Mouse (Mus musculus): Measurements from ENCODE around the gene Tmem108. TPM values are rescaled to one million over a fixed set of nuclear protein-coding genes. Genes with fewer than 3 reads are reported as not detected.

Tmem108 gene
- polyA plus RNA-seq, 1 experiment from 2014 or later: 23.1 TPM

GRCm38 (mm10) chr9:103549178-103549577 is 212.5 kb downstream of the Tmem108 start:
- no peaks in the 10 kb centered on the region for H3K4me1 ChIP-seq (ENCODE audit: control insufficient read depth, insufficient read depth, low read length)
- no peaks in the 10 kb centered on the region for H3K36me3 ChIP-seq (ENCODE audit: control insufficient read depth, insufficient read depth, low read length)
- no peak overlapping the region for H3K4me3 ChIP-seq (ENCODE audit: low read depth, low read length)
- WGBS: 62% methylated on average over 3 of the region's 3 CpGs
- no peak overlapping the region for H3K9ac ChIP-seq (replicated peaks; ENCODE audit: low read depth, low read length)
- no peaks in the 10 kb centered on the region for H3K27me3 ChIP-seq (ENCODE audit: control insufficient read depth, insufficient read depth, low read length)
- ATAC-seq (ENCODE audit: insufficient number of reproducible peaks, insufficient read depth, low FRiP score, low read depth): no peak
- H3K27ac ChIP-seq (ENCODE audit: low read length): no peak overlapping the region
- no peaks in the 10 kb centered on the region for H3K9me3 ChIP-seq (ENCODE audit: control insufficient read depth, low read depth, low read length)
- H3K4me2 ChIP-seq (replicated peaks; ENCODE audit: low read depth, low read length): no peak overlapping the region

DNA sequence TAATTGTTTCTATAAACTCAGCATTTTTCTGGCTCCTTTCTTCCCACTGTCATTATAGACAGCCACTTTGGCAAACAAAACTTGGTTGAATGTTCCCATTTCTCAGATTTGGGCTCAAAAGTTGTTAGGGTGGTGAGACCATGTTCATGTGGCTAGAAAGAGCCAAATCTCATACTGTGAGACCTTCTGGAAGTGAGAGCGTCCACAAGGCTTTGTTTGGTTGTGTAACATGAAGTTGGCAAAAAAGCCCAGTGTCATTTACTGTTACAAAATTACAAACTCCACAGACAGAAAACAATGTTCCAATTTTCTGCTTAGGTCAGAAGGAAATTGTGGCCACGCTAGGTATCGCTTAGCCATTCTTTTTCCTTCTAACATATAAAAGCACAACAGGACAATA is 213.0 kb downstream of the Tmem108 start:
- WGBS: 91% methylated on average over 3 of the region's 3 CpGs
- H3K4me3 ChIP-seq (ENCODE audit: low read depth, low read length): no peak overlapping the region
- no peak overlapping the region for H3K4me2 ChIP-seq (replicated peaks; ENCODE audit: low read depth, low read length)
- ATAC-seq (ENCODE audit: insufficient number of reproducible peaks, insufficient read depth, low FRiP score, low read depth): no peak
- no peaks in the 10 kb centered on the region for H3K27me3 ChIP-seq (ENCODE audit: control insufficient read depth, insufficient read depth, low read length)
- H3K9me3 ChIP-seq (ENCODE audit: control insufficient read depth, low read depth, low read length): no peaks in the 10 kb centered on the region
- H3K36me3 ChIP-seq (ENCODE audit: control insufficient read depth, insufficient read depth, low read length): no peaks in the 10 kb centered on the region
- H3K4me1 ChIP-seq (ENCODE audit: control insufficient read depth, insufficient read depth, low read length): no peaks in the 10 kb centered on the region
- no peak overlapping the region for H3K27ac ChIP-seq (ENCODE audit: low read length)
- no peak overlapping the region for H3K9ac ChIP-seq (replicated peaks; ENCODE audit: low read depth, low read length)

DNA sequence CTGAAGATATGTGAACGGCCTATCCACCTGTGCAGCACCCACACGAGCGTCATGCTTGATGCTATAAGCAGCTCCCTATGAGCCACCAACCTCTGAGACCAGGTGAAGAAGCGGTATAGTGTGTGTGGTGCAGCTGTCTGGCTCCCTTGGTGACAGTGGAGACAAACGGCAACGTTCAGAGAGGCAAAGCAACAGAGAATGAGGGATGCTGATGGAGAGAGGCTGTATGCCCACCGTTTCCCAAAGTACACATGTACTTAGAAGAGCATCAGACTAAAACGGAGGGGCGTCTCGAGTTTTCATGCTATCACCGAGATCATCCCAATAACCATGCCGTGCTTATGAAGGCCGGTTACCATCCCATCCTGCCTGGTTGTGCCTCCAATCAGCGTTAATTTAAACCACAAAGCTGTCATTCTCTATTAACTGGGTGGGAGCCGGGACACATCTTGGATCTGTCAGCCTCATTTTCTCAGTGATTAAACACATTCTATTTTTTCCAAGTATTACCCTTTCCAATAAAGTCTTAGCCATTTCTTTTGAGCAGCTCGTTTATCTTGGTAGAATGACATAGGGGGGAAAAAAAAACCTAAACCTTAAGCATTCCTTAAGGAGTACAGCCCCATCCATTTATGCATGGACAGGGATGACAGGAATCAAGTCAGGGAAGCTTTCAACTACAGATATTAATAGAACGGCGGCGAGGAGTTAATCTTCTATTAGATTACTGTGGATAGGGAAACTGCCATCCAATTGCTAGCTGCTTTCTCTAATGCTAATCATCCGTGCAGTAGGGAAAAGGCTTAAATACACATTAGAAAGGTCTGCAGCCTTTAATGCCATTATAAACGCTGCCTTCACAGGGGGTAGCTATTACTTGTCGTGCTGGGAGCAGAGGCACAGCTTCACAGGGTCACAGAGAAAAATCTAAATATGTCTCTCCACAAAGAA is 214.7 kb downstream of the Tmem108 start:
- no peaks in the 10 kb centered on the region for H3K27me3 ChIP-seq (ENCODE audit: control insufficient read depth, insufficient read depth, low read length)
- no peaks in the 10 kb centered on the region for H3K9me3 ChIP-seq (ENCODE audit: control insufficient read depth, low read depth, low read length)
- H3K4me3 ChIP-seq (ENCODE audit: low read depth, low read length): no peak overlapping the region
- H3K36me3 ChIP-seq (ENCODE audit: control insufficient read depth, insufficient read depth, low read length): no peaks in the 10 kb centered on the region
- H3K4me2 ChIP-seq (replicated peaks; ENCODE audit: low read depth, low read length): no peak overlapping the region
- no peak overlapping the region for H3K9ac ChIP-seq (replicated peaks; ENCODE audit: low read depth, low read length)
- no peaks in the 10 kb centered on the region for H3K4me1 ChIP-seq (ENCODE audit: control insufficient read depth, insufficient read depth, low read length)
- no peak overlapping the region for H3K27ac ChIP-seq (ENCODE audit: low read length)
- no peak for ATAC-seq (ENCODE audit: insufficient number of reproducible peaks, insufficient read depth, low FRiP score, low read depth)
- 68% methylated on average over 22 of the region's 22 CpGs for WGBS

DNA sequence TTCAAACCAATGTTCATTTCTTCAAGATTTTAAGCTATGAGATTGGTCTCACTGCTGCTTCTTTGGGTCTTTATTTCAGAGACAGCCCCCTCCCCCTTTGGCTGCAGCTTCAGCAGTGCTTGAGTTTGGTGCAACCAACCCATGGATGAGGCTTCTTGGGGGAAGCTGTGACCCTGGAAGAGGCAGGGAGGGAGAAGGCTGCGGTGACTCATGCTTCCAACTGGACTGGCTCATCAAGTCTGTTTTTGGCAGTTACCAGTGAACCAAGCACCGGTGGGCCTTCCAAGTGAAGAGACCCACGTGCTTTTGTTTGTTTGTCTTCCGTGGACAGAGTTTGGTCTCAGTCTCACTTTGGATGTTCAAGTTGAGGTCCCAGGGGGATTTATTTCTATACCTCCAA is 215.9 kb downstream of the Tmem108 start:
- Histone ChIP-seq H3K4me2 (replicated peaks; ENCODE audit: low read depth, low read length) (no peak overlapping the region), H3K27ac (ENCODE audit: low read length) (no peak overlapping the region), H3K36me3 (ENCODE audit: control insufficient read depth, insufficient read depth, low read length) (no peaks in the 10 kb centered on the region), H3K4me1 (ENCODE audit: control insufficient read depth, insufficient read depth, low read length) (no peaks in the 10 kb centered on the region), H3K27me3 (ENCODE audit: control insufficient read depth, insufficient read depth, low read length) (no peaks in the 10 kb centered on the region), H3K9me3 (ENCODE audit: control insufficient read depth, low read depth, low read length) (no peaks in the 10 kb centered on the region), H3K4me3 (ENCODE audit: low read depth, low read length) (no peak overlapping the region), H3K9ac (replicated peaks; ENCODE audit: low read depth, low read length) (no peak overlapping the region)
- 69% methylated on average over 4 of the region's 4 CpGs for WGBS
- no peak for ATAC-seq (ENCODE audit: insufficient number of reproducible peaks, insufficient read depth, low FRiP score, low read depth)

- no peaks in the 10 kb centered on the region for H3K36me3 ChIP-seq (ENCODE audit: control insufficient read depth, insufficient read depth, low read length)
- H3K27ac ChIP-seq (ENCODE audit: low read length): no peak overlapping the region
- no peaks in the 10 kb centered on the region for H3K27me3 ChIP-seq (ENCODE audit: control insufficient read depth, insufficient read depth, low read length)
- H3K9ac ChIP-seq (replicated peaks; ENCODE audit: low read depth, low read length): no peak overlapping the region
- no peaks in the 10 kb centered on the region for H3K4me1 ChIP-seq (ENCODE audit: control insufficient read depth, insufficient read depth, low read length)
- no peaks in the 10 kb centered on the region for H3K9me3 ChIP-seq (ENCODE audit: control insufficient read depth, low read depth, low read length)
- no peak for ATAC-seq (ENCODE audit: insufficient number of reproducible peaks, insufficient read depth, low FRiP score, low read depth)
- 40% methylated on average over 4 of the region's 4 CpGs for WGBS
- no peak overlapping the region for H3K4me3 ChIP-seq (ENCODE audit: low read depth, low read length)
- H3K4me2 ChIP-seq (replicated peaks; ENCODE audit: low read depth, low read length): no peak overlapping the region
These were observed 216.4 kb downstream of the Tmem108 start for GRCm38 (mm10) chr9:103545271-103545670.

DNA sequence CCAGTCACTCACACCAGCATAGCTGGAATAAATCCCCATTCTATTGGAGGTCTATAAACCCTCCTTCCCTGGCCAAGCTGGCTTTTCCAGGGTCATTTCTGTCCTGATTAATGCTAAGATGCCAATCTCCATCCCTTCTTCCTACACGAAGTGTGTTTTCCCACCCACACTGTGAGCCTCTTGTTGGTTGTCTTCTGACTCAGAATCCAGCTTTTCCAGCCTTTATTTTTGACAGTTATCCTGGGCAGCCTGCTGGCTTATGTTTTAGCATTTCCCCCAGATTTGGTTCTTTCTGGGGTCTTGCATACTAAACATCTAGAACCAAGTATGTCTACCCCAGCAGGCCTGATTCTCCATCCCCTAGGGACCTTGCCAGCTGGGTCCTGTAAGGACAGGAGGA is 217.0 kb downstream of the Tmem108 start:
- Histone ChIP-seq H3K4me2 (replicated peaks; ENCODE audit: low read depth, low read length) (no peak overlapping the region), H3K9me3 (ENCODE audit: control insufficient read depth, low read depth, low read length) (no peaks in the 10 kb centered on the region), H3K4me1 (ENCODE audit: control insufficient read depth, insufficient read depth, low read length) (no peaks in the 10 kb centered on the region), H3K9ac (replicated peaks; ENCODE audit: low read depth, low read length) (no peak overlapping the region), H3K27ac (ENCODE audit: low read length) (no peak overlapping the region), H3K27me3 (ENCODE audit: control insufficient read depth, insufficient read depth, low read length) (no peaks in the 10 kb centered on the region), H3K36me3 (ENCODE audit: control insufficient read depth, insufficient read depth, low read length) (no peaks in the 10 kb centered on the region), H3K4me3 (ENCODE audit: low read depth, low read length) (no peak overlapping the region)
- WGBS: 69% methylated on average over 1 of the region's 1 CpGs
- ATAC-seq (ENCODE audit: insufficient number of reproducible peaks, insufficient read depth, low FRiP score, low read depth): no peak

- H3K27ac ChIP-seq (ENCODE audit: low read length): no peak overlapping the region
- ATAC-seq (ENCODE audit: insufficient number of reproducible peaks, insufficient read depth, low FRiP score, low read depth): no peak
- no peaks in the 10 kb centered on the region for H3K36me3 ChIP-seq (ENCODE audit: control insufficient read depth, insufficient read depth, low read length)
- H3K4me2 ChIP-seq (replicated peaks; ENCODE audit: low read depth, low read length): no peak overlapping the region
- no peaks in the 10 kb centered on the region for H3K9me3 ChIP-seq (ENCODE audit: control insufficient read depth, low read depth, low read length)
- no peaks in the 10 kb centered on the region for H3K4me1 ChIP-seq (ENCODE audit: control insufficient read depth, insufficient read depth, low read length)
- H3K27me3 ChIP-seq (ENCODE audit: control insufficient read depth, insufficient read depth, low read length): no peaks in the 10 kb centered on the region
- whole genome bisulfite sequencing: 73% methylated on average over 8 of the region's 8 CpGs
- no peak overlapping the region for H3K4me3 ChIP-seq (ENCODE audit: low read depth, low read length)
- no peak overlapping the region for H3K9ac ChIP-seq (replicated peaks; ENCODE audit: low read depth, low read length)
These were observed 221.1 kb downstream of the Tmem108 start for GRCm38 (mm10) chr9:103540518-103540917.

- Histone ChIP-seq H3K27ac (ENCODE audit: low read length) (no peak overlapping the region), H3K4me1 (ENCODE audit: control insufficient read depth, insufficient read depth, low read length) (no peaks in the 10 kb centered on the region), H3K4me2 (replicated peaks; ENCODE audit: low read depth, low read length) (no peak overlapping the region), H3K9me3 (ENCODE audit: control insufficient read depth, low read depth, low read length) (no peaks in the 10 kb centered on the region), H3K9ac (replicated peaks; ENCODE audit: low read depth, low read length) (no peak overlapping the region), H3K27me3 (ENCODE audit: control insufficient read depth, insufficient read depth, low read length) (no peaks in the 10 kb centered on the region), H3K36me3 (ENCODE audit: control insufficient read depth, insufficient read depth, low read length) (no peaks in the 10 kb centered on the region), H3K4me3 (ENCODE audit: low read depth, low read length) (no peak overlapping the region)
- no peak for ATAC-seq (ENCODE audit: insufficient number of reproducible peaks, insufficient read depth, low FRiP score, low read depth)
- 39% methylated on average over 8 of the region's 8 CpGs for WGBS
These were observed 223.4 kb downstream of the Tmem108 start for GRCm38 (mm10) chr9:103538047-103538816.
